Mouse (Mus musculus) olfactory bulb, adult 2 months (tissue): ENCODE data around the gene Drp2.

Source experiments
- CTCF ChIP-seq: fragments of 200-500 bp; IDR thresholded peaks from 2 replicates; pipeline ENCODE4 v1.5.1; 2012; ENCODE audit warnings: low read depth, mild to moderate bottlenecking, low read length, moderate library complexity; ENCODE audit not compliant: insufficient read depth
- POLR2A ChIP-seq: fragments of 200-500 bp; IDR thresholded peaks from 2 replicates; pipeline ENCODE4 v1.6.1; 2012; ENCODE audit warnings: mild to moderate bottlenecking, low read depth, low read length, moderate library complexity; ENCODE audit not compliant: insufficient read depth

GRCm38 (mm10) chrX:134412096-134412495 lies 7.7 kb downstream of the Drp2 start:
- TF ChIP-seq POLR2A (no peak), CTCF (no peak)
